In the genomic region with DNA sequence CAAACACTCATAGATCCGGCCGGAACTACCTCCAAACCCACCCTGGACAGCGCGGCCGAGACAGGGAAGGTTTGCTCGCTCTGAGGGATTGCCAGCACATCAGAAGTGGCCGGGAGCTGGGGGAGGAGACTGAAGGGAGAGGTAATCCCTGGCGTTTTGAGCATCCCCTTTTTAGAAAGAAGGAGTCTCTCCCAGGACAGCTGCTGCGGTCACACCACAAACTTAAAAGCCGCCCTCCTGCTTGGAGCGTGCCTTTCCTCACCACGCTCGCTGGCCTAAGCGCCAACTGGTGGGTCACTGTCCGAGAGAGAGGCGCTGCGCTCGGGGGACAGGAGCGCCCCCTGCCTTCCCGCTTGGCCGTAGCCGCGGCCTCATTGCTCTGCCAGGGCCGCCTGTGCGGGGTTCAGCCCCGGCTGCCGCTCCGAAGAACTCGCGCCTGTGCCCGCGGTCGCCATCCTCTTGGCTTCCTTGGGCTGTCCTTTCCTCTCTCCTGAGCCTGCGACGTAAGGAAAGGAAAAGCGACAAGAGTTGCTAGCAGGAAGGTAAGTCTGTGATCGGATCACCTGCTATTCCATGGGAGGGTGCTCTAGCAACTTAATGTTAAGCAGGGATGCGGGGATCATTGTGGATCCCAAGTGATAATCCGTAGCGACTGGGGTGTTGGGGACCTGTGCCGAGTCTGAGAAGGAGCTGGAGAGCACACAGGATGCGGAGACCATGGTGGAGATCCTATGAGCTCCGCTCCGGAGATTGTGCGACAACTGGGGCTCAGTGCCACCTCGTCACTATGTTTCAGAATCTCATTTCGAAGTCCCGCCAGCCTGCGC, we compare ENCODE assay signal across 8 mouse cellular contexts. TPM values are rescaled to one million over a fixed set of nuclear protein-coding genes. Genes with fewer than 3 reads are reported as not detected.
A peak's percentile ranks its signal among the peaks of the same experiment; 100 is the strongest.
DNase-seq lines count a peak whose midpoint lies in the region; ATAC-seq and TF ChIP-seq lines count a peak whose summit lies in the region.

A gene (plus strand): TSS at position 253 of the 827 bp plus-strand sequence.

- H3K4me1 ChIP-seq in hindbrain, embryonic 12.5 days = 0 out of 2 replicates have a peak, but pooled peaks cover 7% of the 10 kb centered on the region
- no peaks in the 10 kb centered on the region for H3K4me1 ChIP-seq in lung, embryonic 14.5 days (ENCODE audit: insufficient read depth)

- H3K27me3 ChIP-seq in Patski = no peaks in the 10 kb centered on the region
- H3K27me3 ChIP-seq in hindbrain, embryonic 12.5 days = peaks cover 16% of the 10 kb centered on the region
- 0 out of 2 replicates have a peak, but pooled peaks cover 6% of the 10 kb centered on the region for H3K27me3 ChIP-seq in lung, embryonic 14.5 days (ENCODE audit: insufficient read depth, low read length)

- peak within 1 kb of the TSS; percentile 58 for H3K9ac ChIP-seq in hindbrain, embryonic 12.5 days
- peak within 1 kb of the TSS; percentile 60 for H3K9ac ChIP-seq in lung, embryonic 14.5 days

- H3K4me3 ChIP-seq in hindbrain, embryonic 12.5 days = peak within 1 kb of the TSS; percentile 53
- peak within 1 kb of the TSS; percentile 59 for H3K4me3 ChIP-seq in lung, embryonic 14.5 days (ENCODE audit: low read depth, low read length)

- POLR2A ChIA-PET in Patski (lab: Charles Lee) = no interaction called here

- peak; percentile 98 for ATAC-seq in Patski
- ATAC-seq in hindbrain, embryonic 12.5 days (ENCODE audit: low FRiP score) = peak; percentile 98
- ATAC-seq in lung, embryonic 14.5 days (ENCODE audit: insufficient read depth) = peak; percentile 98

- peak; percentile 99 for TF ChIP-seq CTCF in Patski (IDR thresholded peaks at IDR 0.05)
- TF ChIP-seq CTCF in lung, embryonic 14.5 days (IDR thresholded peaks at IDR 0.05; ENCODE audit: low read depth) = peak; percentile 80

- peak within 1 kb of the TSS; percentile 92 for H3K4me2 ChIP-seq in hindbrain, embryonic 12.5 days (replicated peaks)
- H3K4me2 ChIP-seq in lung, embryonic 14.5 days = peak within 1 kb of the TSS; percentile 93

- in situ Hi-C loops in Patski (cut with MboI; ENCODE audit: low pct_unique_long_range_greater_than_20kb) = loop anchor here (5.0 kb wide), 1 partner anchor 351 kb away; no protein-coding TSS in a partner anchor

- peak; percentile 34 for DNase-seq in Patski (ENCODE audit: low read depth, low spot score)
- DNase-seq in cerebellum, postnatal 14 days = peak; percentile 88 to 92
- DNase-seq in frontal cortex, postnatal 36 days (ENCODE audit: low spot score in 2 of 2) = peak; percentile 72 to 76
- peak; percentile 32 for DNase-seq in layer of hippocampus, adult 9-11 months
- peak; percentile 89 for DNase-seq in lung, embryonic 14.5 days
- DNase-seq in ovary, postnatal 10 days (ENCODE audit: low spot score) = peak; percentile 62
- DNase-seq in urinary bladder, adult 2 months (ENCODE audit: low spot score) = peak; percentile 57

- H3K36me3 ChIP-seq in hindbrain, embryonic 12.5 days = no peaks in the 10 kb centered on the region
- H3K36me3 ChIP-seq in lung, embryonic 14.5 days (ENCODE audit: insufficient read depth) = no peaks in the 10 kb centered on the region

- under 1% methylated on average over 44 of the region's 49 CpGs for WGBS in hindbrain, embryonic 12.5 days
- WGBS in lung, embryonic 14.5 days = under 1% methylated on average over 49 of the region's 49 CpGs

- no peak within 1 kb of the TSS for H3K27ac ChIP-seq in hindbrain, embryonic 12.5 days
- peak within 1 kb of the TSS; percentile 43; the same call in 1 of the 2 replicates for H3K27ac ChIP-seq in lung, embryonic 14.5 days (ENCODE audit: low read depth)

- H3K9me3 ChIP-seq in hindbrain, embryonic 12.5 days (replicated peaks) = no peaks in the 10 kb centered on the region
- H3K9me3 ChIP-seq in lung, embryonic 14.5 days (ENCODE audit: low read depth, low read length) = no peaks in the 10 kb centered on the region

- CTCF ChIA-PET in Patski (lab: Charles Lee) = interaction anchor here (0.7 to 1.8 kb wide), 5 partner anchors 11 to 355 kb away, joined by 3 to 7 read pairs (median 5); no protein-coding TSS in a partner anchor

RNA-seq across cellular contexts. Expression of the gene that starts here (rescaled TPM):
- 4.2 TPM for polyA plus RNA-seq in Patski (2021)
- 5.4 and 6.5 TPM in 2 replicates for polyA plus RNA-seq in hindbrain, embryonic 12.5 days (2016; fragmentation: Nextera tagmentation; extraction: Ambion mirVana)
- 12.4 and 14.8 TPM in 2 replicates for polyA plus RNA-seq in lung, embryonic 14.5 days (2014; fragmentation: Nextera tagmentation; extraction: Ambion mirVana)
- polyA plus RNA-seq in urinary bladder, adult 2 months (2012; rRNA removed) = 7.7 and 8.7 TPM in 2 replicates

Comparison
In these comparisons a context has a peak if more than half of its experiments do, and no peak if none do; other contexts are left out.
1. DNase-seq: peak in every context shown above with its lines; median percentile 90 in cerebellum, postnatal 14 days; 89 in lung, embryonic 14.5 days; 74 in frontal cortex, postnatal 36 days; 62 in ovary, postnatal 10 days; 57 in urinary bladder, adult 2 months; 34 in Patski; 32 in layer of hippocampus, adult 9-11 months.